Mouse (Mus musculus) forebrain, embryonic 11.5 days (tissue): ENCODE data around the gene Snx30. TPM values are rescaled to one million over a fixed set of nuclear protein-coding genes. Genes with fewer than 3 reads are reported as not detected.

Experiments used
- ATAC-seq: fragments of 200-750 bp; cut with Nextera tagmentation; replicated peaks from 2 replicates; pipeline ENCODE4 v1.8.0; 2017; ENCODE audit warnings: moderate TSS enrichment; ENCODE audit not compliant: low FRiP score
- DNase-seq: peaks from one replicate; pipeline ENCODE4 v3.0.0-alpha.2; 2017; ENCODE audit warnings: low spot score
- H3K27ac ChIP-seq: fragments of 300-500 bp; sonication (generic); 2 replicates; pipeline ENCODE4 v1.5.1; 2014; ENCODE audit warnings: low read depth, low read length
- H3K27me3 ChIP-seq: fragments of 300-500 bp; sonication (generic); 2 replicates; pipeline ENCODE4 v1.6.1; 2014; ENCODE audit warnings: mild to moderate bottlenecking, low read length, mixed read lengths; ENCODE audit not compliant: control insufficient read depth, insufficient read depth
- H3K36me3 ChIP-seq: fragments of 300-500 bp; sonication (generic); 2 replicates; pipeline ENCODE4 v1.6.1; 2014; ENCODE audit warnings: mild to moderate bottlenecking, low read length, moderate library complexity, mixed read lengths; ENCODE audit not compliant: control insufficient read depth, insufficient read depth
- H3K4me1 ChIP-seq: fragments of 300-500 bp; sonication (generic); replicated peaks from 2 replicates; pipeline ENCODE4 v1.6.1; 2014; ENCODE audit warnings: low read length, mixed read lengths; ENCODE audit not compliant: control insufficient read depth, insufficient read depth
- H3K4me2 ChIP-seq: fragments of 300-500 bp; sonication (generic); 2 replicates; pipeline ENCODE4 v1.6.1; 2014; ENCODE audit warnings: low read depth, mild to moderate bottlenecking, low read length, moderate library complexity, mixed read lengths; ENCODE audit not compliant: severe bottlenecking
- H3K4me3 ChIP-seq: fragments of 300-500 bp; sonication (generic); 2 replicates; pipeline ENCODE4 v1.5.1; 2014; ENCODE audit warnings: low read depth, low read length
- H3K9ac ChIP-seq: fragments of 300-500 bp; sonication (generic); 2 replicates; pipeline ENCODE4 v1.6.1; 2014; ENCODE audit warnings: low read length
- H3K9me3 ChIP-seq: fragments of 300-500 bp; sonication (generic); 2 replicates; pipeline ENCODE4 v1.6.1; 2016; ENCODE audit warnings: low read length, mixed read lengths; ENCODE audit not compliant: control insufficient read depth
- WGBS: fragments of 180-500 bp; shearing (Covaris S2); extraction: QIAGEN DNeasy Blood & Tissue Kit; methylation state at CpG from one replicate; pipeline ENCODE4 v1.1.7; 2014; 5-methylcytosine and 5-hydroxymethylcytosine counted together
- polyA plus RNA-seq: library from polyadenylated mRNA; unstranded; fragments of >200 nt; fragmentation: Nextera tagmentation; extraction: Ambion mirVana; gene quantifications from 2 replicates; pipeline ENCODE4 v1.2.1, GENCODE M21; 2014

Snx30 gene
- polyA plus RNA-seq, 1 experiment from 2014 or later = 8.8 TPM

DNA sequence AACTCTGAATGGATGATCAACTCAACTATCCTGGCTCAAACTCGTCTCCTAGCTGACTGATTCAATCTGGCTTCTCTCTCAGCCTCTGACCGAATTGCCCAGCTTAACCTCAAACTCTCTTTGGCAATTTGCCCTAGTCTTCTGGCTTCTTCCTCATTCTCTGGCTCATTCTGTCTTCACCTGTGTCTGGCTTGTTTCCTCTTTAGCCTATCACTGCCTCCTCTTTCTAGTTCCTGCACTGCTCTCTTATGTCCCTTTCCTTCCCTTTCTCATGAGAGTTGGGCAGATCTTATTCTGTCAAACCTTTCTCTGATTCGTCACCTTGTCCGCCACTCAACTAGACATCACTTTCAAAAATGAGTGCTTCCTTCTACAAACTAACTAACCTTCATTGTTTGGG, 16.5 kb downstream of the Snx30 start:
- no peak overlapping the region for H3K9ac ChIP-seq
- H3K4me2 ChIP-seq = no peak overlapping the region
- H3K4me1 ChIP-seq = peaks cover 9% of the 10 kb centered on the region; the same call in 1 of the 2 replicates
- DNase-seq (no peak), ATAC-seq (no peak)
- no peaks in the 10 kb centered on the region for H3K27me3 ChIP-seq
- H3K4me3 ChIP-seq = no peak overlapping the region
- no peak overlapping the region for H3K27ac ChIP-seq
- H3K36me3 ChIP-seq = no peaks in the 10 kb centered on the region
- no peaks in the 10 kb centered on the region for H3K9me3 ChIP-seq
- WGBS = 85% methylated on average over 4 of the region's 4 CpGs

DNA sequence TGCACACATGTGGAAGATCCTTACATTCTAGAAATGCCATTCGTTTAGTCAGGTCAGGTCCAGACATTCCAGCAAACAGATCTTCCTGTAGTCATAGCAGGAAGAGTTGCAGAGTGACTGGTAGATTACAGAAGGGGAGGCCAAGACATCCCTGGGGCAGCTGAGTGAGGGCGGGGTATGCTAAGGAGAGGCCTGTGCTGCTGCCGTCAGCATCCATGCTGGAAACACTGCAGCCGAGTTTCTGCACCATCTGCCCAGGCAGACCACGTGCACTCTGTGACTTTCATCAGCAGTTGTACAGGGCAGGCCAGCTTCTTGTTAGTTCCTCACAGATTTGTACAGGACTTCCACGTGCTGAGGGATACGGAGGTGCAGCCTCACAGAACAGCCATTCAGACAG, 17.8 kb downstream of the Snx30 start:
- H3K36me3 ChIP-seq = no peaks in the 10 kb centered on the region
- 82% methylated on average over 7 of the region's 7 CpGs for WGBS
- H3K4me3 ChIP-seq = no peak overlapping the region
- ATAC-seq = no peak
- no peak overlapping the region for H3K27ac ChIP-seq
- H3K9me3 ChIP-seq = no peaks in the 10 kb centered on the region
- no peaks in the 10 kb centered on the region for H3K27me3 ChIP-seq
- no peak overlapping the region for H3K4me2 ChIP-seq
- H3K9ac ChIP-seq = no peak overlapping the region
- H3K4me1 ChIP-seq = peaks cover 9% of the 10 kb centered on the region; the same call in 1 of the 2 replicates
- no peak for DNase-seq

DNA sequence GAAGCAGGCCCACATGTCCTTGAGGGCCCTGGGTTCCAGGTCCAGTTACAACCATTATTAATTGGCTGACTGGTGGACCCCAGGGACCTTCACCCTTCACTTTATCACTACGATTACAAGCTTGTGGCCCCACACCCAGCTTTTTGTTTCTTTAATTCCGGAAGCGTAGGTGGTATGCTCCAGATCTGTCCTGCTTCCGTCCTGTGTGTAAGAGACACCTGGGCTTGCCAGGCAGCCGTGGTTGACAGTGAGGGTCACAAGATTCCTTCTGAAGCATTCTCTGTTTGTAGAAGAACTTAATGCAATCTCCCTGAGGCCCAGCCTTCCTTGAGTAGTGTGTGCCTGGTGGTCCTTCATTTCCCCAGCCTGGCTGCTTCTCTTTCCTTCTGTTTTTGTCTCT, 19.2 kb downstream of the Snx30 start:
- Histone ChIP-seq H3K4me1 (no peaks in the 10 kb centered on the region; the same call in 1 of the 2 replicates), H3K4me2 (no peak overlapping the region), H3K36me3 (no peaks in the 10 kb centered on the region), H3K9ac (no peak overlapping the region), H3K9me3 (no peaks in the 10 kb centered on the region), H3K27ac (no peak overlapping the region), H3K27me3 (no peaks in the 10 kb centered on the region), H3K4me3 (no peak overlapping the region)
- ATAC-seq (no peak), DNase-seq (no peak)
- whole genome bisulfite sequencing = 91% methylated on average over 5 of the region's 5 CpGs

DNA sequence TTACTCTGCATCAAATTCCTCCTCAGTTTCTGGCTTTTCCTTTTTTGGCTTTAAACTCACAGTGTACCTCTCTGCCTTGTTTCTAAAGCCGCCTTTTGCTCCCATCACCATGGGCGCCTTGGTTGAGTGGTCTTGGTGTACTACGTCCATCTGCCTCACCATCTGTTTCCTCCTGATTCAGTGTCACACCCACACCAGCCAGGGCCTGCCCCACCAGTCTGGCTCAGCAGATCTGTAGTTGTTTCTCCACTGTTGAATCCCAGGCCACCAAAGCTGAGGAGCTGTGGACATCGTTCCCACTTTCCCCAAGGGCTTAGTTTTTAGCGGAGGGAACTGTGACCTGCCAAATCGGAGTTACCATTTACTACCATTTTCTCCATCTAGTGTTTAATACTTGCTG, 20.0 kb downstream of the Snx30 start:
- Histone ChIP-seq H3K36me3 (no peaks in the 10 kb centered on the region), H3K9ac (no peak overlapping the region), H3K4me2 (no peak overlapping the region), H3K9me3 (no peaks in the 10 kb centered on the region), H3K27ac (no peak overlapping the region), H3K4me3 (no peak overlapping the region), H3K27me3 (no peaks in the 10 kb centered on the region), H3K4me1 (no peaks in the 10 kb centered on the region)
- ATAC-seq (no peak), DNase-seq (no peak)
- WGBS = 83% methylated on average over 6 of the region's 6 CpGs

GRCm38 (mm10) chr4:59826381-59826780, 20.7 kb downstream of the Snx30 start:
- no peak overlapping the region for H3K4me2 ChIP-seq
- no peak overlapping the region for H3K9ac ChIP-seq
- no peaks in the 10 kb centered on the region for H3K36me3 ChIP-seq
- no peak overlapping the region for H3K27ac ChIP-seq
- DNase-seq (no peak), ATAC-seq (no peak)
- WGBS = 91% methylated on average over 5 of the region's 5 CpGs
- no peaks in the 10 kb centered on the region for H3K27me3 ChIP-seq
- no peaks in the 10 kb centered on the region for H3K4me1 ChIP-seq
- H3K4me3 ChIP-seq = no peak overlapping the region
- H3K9me3 ChIP-seq = no peaks in the 10 kb centered on the region

DNA sequence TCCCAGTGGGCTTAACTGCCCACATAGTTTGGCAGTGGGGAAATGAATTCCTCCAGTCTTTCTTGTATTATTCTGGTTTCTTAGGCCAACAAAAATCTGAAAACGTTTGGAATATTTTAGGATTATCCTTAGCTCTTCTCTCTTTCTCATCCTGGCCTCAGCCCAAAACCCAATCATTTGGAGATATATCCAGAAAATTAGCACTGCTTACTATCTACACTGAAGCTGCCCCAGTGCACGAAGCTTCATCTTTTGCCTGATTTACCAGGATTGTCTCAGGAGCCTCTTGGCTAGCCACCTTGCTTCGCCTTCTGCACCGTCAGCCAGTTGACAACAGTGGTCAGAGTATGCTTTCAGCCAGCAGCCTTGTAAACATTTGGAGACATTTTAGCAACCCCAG, 23.4 kb downstream of the Snx30 start:
- Histone ChIP-seq H3K27me3 (no peaks in the 10 kb centered on the region), H3K9ac (no peak overlapping the region), H3K36me3 (no peaks in the 10 kb centered on the region), H3K4me2 (no peak overlapping the region), H3K4me1 (no peaks in the 10 kb centered on the region), H3K27ac (no peak overlapping the region), H3K9me3 (no peaks in the 10 kb centered on the region), H3K4me3 (no peak overlapping the region)
- no peak for ATAC-seq
- no peak for DNase-seq
- WGBS = 90% methylated on average over 4 of the region's 4 CpGs

DNA sequence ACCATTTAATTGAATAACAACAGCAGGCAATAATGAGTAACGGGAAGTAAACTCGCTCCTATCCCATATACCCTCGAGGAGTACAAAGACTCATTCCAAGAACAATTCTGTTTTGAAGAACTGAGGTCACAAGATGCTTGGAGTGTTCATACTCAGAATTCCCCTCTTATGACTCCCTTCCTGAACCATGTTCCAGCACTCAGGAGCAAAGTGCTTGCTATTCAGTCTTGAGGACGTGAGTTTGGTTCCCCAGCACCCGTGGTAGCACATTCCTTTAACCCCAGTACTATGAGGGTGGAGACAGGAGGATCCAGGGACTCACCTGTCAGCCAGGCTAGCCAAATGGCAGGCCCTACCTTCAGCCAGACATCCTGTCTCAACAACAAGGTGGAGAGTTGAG, 25.4 kb downstream of the Snx30 start:
- no peak for ATAC-seq
- WGBS = 95% methylated on average over 5 of the region's 5 CpGs
- H3K27ac ChIP-seq = no peak overlapping the region
- DNase-seq = no peak
- H3K36me3 ChIP-seq = no peaks in the 10 kb centered on the region
- no peak overlapping the region for H3K4me3 ChIP-seq
- no peaks in the 10 kb centered on the region for H3K27me3 ChIP-seq
- H3K9me3 ChIP-seq = no peaks in the 10 kb centered on the region
- H3K4me2 ChIP-seq = no peak overlapping the region
- H3K9ac ChIP-seq = no peak overlapping the region
- H3K4me1 ChIP-seq = no peaks in the 10 kb centered on the region

DNA sequence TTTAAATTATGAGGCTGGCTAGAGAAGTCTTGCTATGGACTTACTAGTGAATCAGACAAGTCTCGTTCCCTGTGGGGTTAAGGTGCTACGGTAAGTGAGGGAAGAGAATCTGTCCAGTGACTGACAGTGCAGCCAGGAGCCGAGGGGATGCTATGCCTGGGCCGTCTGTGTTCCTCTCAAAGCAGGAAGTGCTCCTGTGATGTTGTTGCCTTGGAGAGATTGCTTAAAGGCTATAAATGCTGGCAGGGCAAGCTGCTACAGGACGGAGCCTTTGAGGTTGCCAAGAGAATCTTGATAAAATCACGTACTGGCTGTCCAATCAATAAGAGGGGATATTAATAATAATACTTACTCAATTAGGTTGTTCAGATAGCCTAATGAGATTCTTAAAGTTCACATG, 27.2 kb downstream of the Snx30 start:
- ATAC-seq (no peak), DNase-seq (no peak)
- Histone ChIP-seq H3K4me1 (no peaks in the 10 kb centered on the region), H3K4me3 (no peak overlapping the region), H3K36me3 (no peaks in the 10 kb centered on the region), H3K9me3 (no peaks in the 10 kb centered on the region), H3K9ac (no peak overlapping the region), H3K27me3 (no peaks in the 10 kb centered on the region), H3K27ac (no peak overlapping the region), H3K4me2 (no peak overlapping the region)
- 82% methylated on average over 6 of the region's 6 CpGs for WGBS

DNA sequence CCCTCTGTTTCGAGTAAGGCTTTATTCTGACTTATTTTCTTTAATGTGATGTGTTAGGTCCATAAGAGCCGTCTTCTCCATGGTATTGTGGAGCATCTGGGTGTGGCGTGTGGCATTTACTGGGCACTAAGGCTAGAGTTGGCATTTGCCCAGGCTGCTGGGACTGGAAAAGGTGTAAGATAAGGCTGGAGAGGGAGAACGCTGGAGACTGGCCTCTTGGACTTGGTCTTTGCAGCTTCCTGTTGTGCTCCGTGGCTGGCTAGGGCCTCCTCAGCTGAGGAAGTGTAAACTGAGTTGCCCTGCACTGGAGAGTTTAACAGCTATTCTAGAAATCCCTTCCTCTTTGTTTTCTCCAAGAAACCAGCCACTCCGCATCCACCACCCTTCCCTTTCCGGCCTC, 32.0 kb downstream of the Snx30 start:
- no peak for ATAC-seq

More for the DNA sequence above, 32.0 kb downstream of the Snx30 start:
- Histone ChIP-seq H3K27me3 (no peaks in the 10 kb centered on the region), H3K4me3 (no peak overlapping the region), H3K4me2 (no peak overlapping the region), H3K36me3 (no peaks in the 10 kb centered on the region), H3K9ac (no peak overlapping the region), H3K9me3 (no peaks in the 10 kb centered on the region), H3K4me1 (no peaks in the 10 kb centered on the region), H3K27ac (no peak overlapping the region)
- DNase-seq = no peak
- 85% methylated on average over 7 of the region's 7 CpGs for WGBS
